Mouse (Mus musculus) lung, embryonic 16.5 days (tissue): ENCODE measurements around the gene Pbld2. TPM values are rescaled to one million over a fixed set of nuclear protein-coding genes. Genes with fewer than 3 reads are reported as not detected.

Experiments used
- ATAC-seq: fragments of 200-750 bp; cut with Nextera tagmentation; 2 replicates; pipeline ENCODE4 v1.8.0; 2017; ENCODE audit warnings: low read depth, mild to moderate bottlenecking, moderate library complexity
- H3K27ac ChIP-seq: fragments of 300-500 bp; sonication (generic); 2 replicates; pipeline ENCODE4 v1.5.1; 2014; ENCODE audit warnings: mild to moderate bottlenecking, control low read depth, low read length
- H3K27me3 ChIP-seq: fragments of 300-500 bp; sonication (generic); 2 replicates; pipeline ENCODE4 v1.6.1; 2014; ENCODE audit warnings: low read depth, low read length, mixed read lengths; ENCODE audit not compliant: control insufficient read depth, insufficient read depth
- H3K36me3 ChIP-seq: fragments of 300-500 bp; sonication (generic); 2 replicates; pipeline ENCODE4 v1.6.1; 2014; ENCODE audit warnings: low read length; ENCODE audit not compliant: control insufficient read depth, insufficient read depth
- H3K4me1 ChIP-seq: fragments of 300-500 bp; sonication (generic); replicated peaks from 2 replicates; pipeline ENCODE4 v1.6.1; 2014; ENCODE audit warnings: low read length, mixed read lengths; ENCODE audit not compliant: control insufficient read depth, insufficient read depth
- H3K4me2 ChIP-seq: fragments of 300-500 bp; sonication (generic); 2 replicates; pipeline ENCODE4 v1.6.1; 2014; ENCODE audit warnings: low read depth, low read length, control low read depth
- H3K4me3 ChIP-seq: fragments of 300-500 bp; sonication (generic); 2 replicates; pipeline ENCODE4 v1.5.1; 2014; ENCODE audit warnings: mild to moderate bottlenecking, low read length, control low read depth
- H3K9ac ChIP-seq: fragments of 300-500 bp; sonication (generic); 2 replicates; pipeline ENCODE4 v1.6.1; 2014; ENCODE audit warnings: low read length, control low read depth
- H3K9me3 ChIP-seq: fragments of 300-500 bp; sonication (generic); 2 replicates; pipeline ENCODE4 v1.6.1; 2016; ENCODE audit warnings: low read length; ENCODE audit not compliant: control insufficient read depth
- WGBS: fragments of 180-500 bp; shearing (Covaris S2); extraction: QIAGEN DNeasy Blood & Tissue Kit; methylation state at CpG from one replicate; pipeline ENCODE4 v1.1.7; 2014; 5-methylcytosine and 5-hydroxymethylcytosine counted together
- polyA plus RNA-seq: library from polyadenylated mRNA; unstranded; fragments of >200 nt; fragmentation: Nextera tagmentation; extraction: Ambion mirVana; gene quantifications from 2 replicates; pipeline ENCODE4 v1.2.1, GENCODE M21; 2015

Gene Pbld2
- polyA plus RNA-seq, 1 experiment from 2014 or later: 3.7 TPM

DNA sequence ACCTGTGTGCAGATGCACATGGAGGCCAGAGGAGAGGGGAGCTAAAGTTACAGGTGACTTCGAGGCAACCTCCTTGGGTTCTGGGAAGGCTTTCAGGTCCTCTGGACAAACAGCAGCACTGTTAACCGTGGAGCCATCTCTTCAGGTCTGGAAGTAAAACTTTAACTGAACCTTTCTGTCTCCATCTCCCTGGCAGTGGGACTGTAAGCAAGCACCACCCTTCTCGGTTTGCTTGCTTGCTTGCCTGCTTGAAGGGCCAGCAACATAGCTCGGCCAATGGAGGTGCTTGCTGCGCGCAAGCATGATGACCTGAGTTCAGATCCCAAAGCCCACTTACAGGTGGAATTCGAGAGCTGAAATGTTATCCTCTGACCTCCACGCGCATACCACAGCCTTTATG is 40.4 kb downstream of the Pbld2 start:
- 74% methylated on average over 9 of the region's 9 CpGs for WGBS
- H3K27me3 ChIP-seq: no peaks in the 10 kb centered on the region
- H3K4me2 ChIP-seq: no peak overlapping the region
- no peaks in the 10 kb centered on the region for H3K36me3 ChIP-seq
- no peaks in the 10 kb centered on the region for H3K4me1 ChIP-seq
- no peak for ATAC-seq
- H3K9me3 ChIP-seq: no peaks in the 10 kb centered on the region
- H3K4me3 ChIP-seq: no peak overlapping the region
- no peak overlapping the region for H3K27ac ChIP-seq
- H3K9ac ChIP-seq: no peak overlapping the region

DNA sequence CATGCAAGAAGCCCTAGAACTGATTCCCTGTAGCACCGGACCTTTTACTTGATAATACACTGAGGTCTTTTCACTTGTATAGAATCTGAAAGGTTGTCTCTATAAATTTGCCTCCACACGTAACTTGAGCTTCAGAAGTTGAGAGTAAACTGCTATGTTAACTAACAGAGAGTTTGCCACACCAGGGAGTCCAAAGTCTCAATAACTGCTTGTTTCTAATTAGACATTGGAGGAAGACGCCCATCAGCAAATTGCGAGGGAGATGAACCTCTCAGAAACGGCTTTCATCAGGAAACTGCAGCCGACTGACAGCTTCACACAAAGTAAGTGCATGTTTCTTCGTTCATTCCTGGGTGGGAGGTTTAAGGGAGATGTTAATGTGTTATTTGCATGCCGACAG is 41.4 kb downstream of the Pbld2 start:
- H3K9me3 ChIP-seq: no peaks in the 10 kb centered on the region
- no peak overlapping the region for H3K9ac ChIP-seq
- no peak overlapping the region for H3K4me2 ChIP-seq
- WGBS: 63% methylated on average over 8 of the region's 8 CpGs
- H3K4me3 ChIP-seq: no peak overlapping the region
- H3K27ac ChIP-seq: no peak overlapping the region
- no peaks in the 10 kb centered on the region for H3K4me1 ChIP-seq
- H3K27me3 ChIP-seq: no peaks in the 10 kb centered on the region
- no peak for ATAC-seq
- H3K36me3 ChIP-seq: no peaks in the 10 kb centered on the region

DNA sequence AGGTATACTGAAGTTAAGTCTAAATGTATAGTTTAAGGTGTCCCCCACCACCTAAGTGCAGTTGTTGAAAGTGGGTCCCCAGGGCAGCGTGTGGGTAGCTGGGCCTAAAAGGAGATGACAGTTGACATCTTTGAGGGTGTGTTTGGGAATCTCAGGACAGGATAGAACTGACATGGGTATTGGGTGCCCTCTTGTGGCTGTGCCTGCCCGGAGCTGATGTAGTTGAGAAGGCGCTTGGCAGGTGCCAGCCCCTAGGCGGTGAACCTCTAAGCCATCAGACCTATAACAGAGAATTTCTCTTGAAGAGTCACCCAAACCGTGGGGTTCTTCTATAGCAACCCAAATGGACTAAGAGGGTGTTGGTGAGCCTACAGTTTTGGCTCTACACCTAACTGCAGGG is 41.9 kb downstream of the Pbld2 start:
- no peak overlapping the region for H3K27ac ChIP-seq
- H3K4me1 ChIP-seq: no peaks in the 10 kb centered on the region
- H3K9me3 ChIP-seq: no peaks in the 10 kb centered on the region
- no peaks in the 10 kb centered on the region for H3K36me3 ChIP-seq
- 8% methylated on average over 5 of the region's 5 CpGs for WGBS
- H3K4me2 ChIP-seq: no peak overlapping the region
- H3K27me3 ChIP-seq: no peaks in the 10 kb centered on the region
- no peak overlapping the region for H3K4me3 ChIP-seq
- ATAC-seq: peak; percentile 86
- H3K9ac ChIP-seq: no peak overlapping the region

DNA sequence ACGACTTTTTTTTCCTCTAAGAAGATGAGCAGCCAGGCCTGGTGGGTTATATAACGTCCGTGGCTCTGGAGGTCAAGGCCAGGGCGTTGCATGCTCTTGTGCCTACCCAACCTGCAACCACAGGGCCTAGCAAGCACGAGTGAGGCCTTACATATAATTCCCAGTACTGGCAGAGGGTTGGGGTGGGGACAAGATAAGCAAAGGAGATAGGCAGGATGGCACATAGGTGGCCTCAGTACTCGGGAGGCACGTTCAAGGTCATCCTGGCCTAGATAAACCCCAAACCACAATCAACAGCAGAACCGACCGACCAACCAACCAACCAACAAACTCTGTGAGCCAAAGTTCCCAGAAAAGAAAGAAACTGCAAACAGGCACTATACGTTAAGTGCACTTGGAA is 62.2 kb downstream of the Pbld2 start:
- Histone ChIP-seq H3K4me3 (no peak overlapping the region), H3K4me1 (0 out of 2 replicates have a peak, but pooled peaks cover 4% of the 10 kb centered on the region), H3K27ac (no peak overlapping the region), H3K36me3 (no peaks in the 10 kb centered on the region), H3K9me3 (no peaks in the 10 kb centered on the region), H3K4me2 (no peak overlapping the region), H3K9ac (no peak overlapping the region), H3K27me3 (no peaks in the 10 kb centered on the region; the same call in 1 of the 2 replicates)
- WGBS: 66% methylated on average over 10 of the region's 10 CpGs
- ATAC-seq: no peak

DNA sequence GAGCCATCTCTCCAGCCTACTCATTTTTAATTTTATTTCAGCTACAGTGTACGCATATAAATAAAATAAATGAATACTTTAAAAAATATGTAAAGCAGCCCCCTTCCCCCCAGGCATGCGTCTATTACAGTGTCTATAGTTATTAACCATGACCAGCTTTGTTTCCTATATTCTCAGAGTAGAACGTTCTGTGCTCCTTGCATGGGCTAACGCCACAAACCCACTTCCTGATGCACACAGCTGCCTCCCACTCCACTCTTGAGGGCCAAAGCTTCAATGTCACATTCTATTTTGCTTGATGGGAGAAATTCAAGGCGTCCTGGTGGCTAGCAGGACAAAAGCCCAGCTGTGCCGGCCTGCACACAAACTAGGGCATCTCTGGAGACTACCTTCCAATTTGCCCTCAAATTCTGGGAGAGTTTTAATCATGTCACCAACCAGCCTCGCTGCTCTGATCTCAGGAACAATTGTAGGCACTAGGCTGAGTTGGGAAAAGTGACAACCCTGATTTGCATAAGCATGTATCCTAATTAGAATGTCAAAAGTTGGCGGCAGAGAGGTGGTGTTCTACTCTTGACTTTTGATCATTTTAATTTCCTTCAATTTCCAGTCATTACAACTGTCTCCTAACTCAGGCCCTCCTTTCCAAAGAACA is 65.1 kb downstream of the Pbld2 start:
- H3K4me3 ChIP-seq: peak overlapping the region; percentile 28
- no peaks in the 10 kb centered on the region; the same call in 1 of the 2 replicates for H3K27me3 ChIP-seq
- no peak for ATAC-seq
- 45% methylated on average over 8 of the region's 8 CpGs for WGBS
- H3K27ac ChIP-seq: no peak overlapping the region
- peak overlapping the region; percentile 56 for H3K4me2 ChIP-seq
- no peaks in the 10 kb centered on the region for H3K36me3 ChIP-seq
- H3K4me1 ChIP-seq: 0 out of 2 replicates have a peak, but pooled peaks cover 4% of the 10 kb centered on the region
- H3K9me3 ChIP-seq: no peaks in the 10 kb centered on the region
- peak overlapping the region; percentile 48; the same call in 1 of the 2 replicates for H3K9ac ChIP-seq

DNA sequence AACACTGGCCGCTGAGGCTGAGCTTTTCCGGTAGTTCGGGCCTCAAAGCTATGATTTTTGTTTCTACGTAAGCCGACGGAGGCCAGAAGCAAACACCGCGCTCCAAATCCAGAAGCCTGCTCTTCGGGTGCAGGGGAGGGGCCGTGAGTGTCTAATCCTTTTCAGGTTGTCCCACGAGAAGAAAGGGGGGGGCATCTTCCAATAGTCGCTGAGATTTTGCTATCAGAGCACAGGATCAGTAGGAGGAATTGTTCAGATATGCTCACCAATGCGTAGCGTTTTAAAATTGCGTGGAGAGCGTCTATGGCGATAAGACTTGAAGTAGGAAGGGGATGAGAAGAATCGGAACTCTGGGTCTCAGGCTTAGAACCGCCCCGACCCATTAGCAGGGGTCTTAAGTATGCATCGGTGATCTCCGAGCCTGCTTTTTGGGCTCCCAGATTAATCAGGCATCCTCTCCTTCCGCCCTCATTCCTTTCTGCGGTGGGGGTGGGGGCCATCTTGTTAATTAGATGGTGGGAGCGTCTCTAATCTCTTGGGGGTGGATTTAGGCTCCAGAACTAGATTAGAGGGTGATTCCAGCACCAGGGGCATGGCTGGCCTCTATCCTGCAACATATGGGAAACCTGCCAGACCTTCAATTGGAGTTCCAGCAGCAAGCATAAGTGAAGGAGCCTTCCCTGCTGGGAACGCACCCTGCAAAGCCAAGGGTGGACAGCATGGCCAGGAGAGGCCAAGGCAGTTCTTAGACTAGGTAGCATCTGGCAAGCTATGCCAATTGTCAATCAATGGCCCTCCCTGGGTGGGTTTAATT is 65.8 kb downstream of the Pbld2 start:
- no peak for ATAC-seq
- Histone ChIP-seq H3K27ac (no peak overlapping the region), H3K4me1 (0 out of 2 replicates have a peak, but pooled peaks cover 4% of the 10 kb centered on the region), H3K9me3 (no peaks in the 10 kb centered on the region), H3K36me3 (no peaks in the 10 kb centered on the region), H3K4me3 (peak overlapping the region; percentile 28), H3K27me3 (no peaks in the 10 kb centered on the region; the same call in 1 of the 2 replicates), H3K9ac (peak overlapping the region; percentile 48; the same call in 1 of the 2 replicates), H3K4me2 (peak overlapping the region; percentile 56)
- 8% methylated on average over 26 of the region's 26 CpGs for WGBS

DNA sequence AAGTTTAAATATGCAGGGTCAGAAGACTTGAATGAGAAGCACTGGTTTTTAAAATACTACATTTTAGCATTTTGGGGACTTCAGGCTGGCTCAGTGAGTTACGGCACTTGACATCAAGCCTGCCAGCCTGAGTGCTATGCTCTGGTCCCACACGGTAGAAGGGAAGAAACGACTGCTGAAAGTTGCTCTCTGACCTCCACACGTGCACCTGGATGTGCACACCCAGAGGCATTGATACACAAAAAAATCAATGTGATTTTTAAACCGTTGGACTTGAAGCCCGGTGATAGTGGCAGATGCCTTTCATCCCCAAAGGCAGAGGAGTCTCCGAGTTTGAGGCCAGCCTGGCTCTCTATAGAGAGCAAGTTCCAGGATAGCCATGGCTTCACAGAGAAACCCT is 67.8 kb downstream of the Pbld2 start:
- H3K4me3 ChIP-seq: no peak overlapping the region
- 66% methylated on average over 7 of the region's 7 CpGs for WGBS
- 0 out of 2 replicates have a peak, but pooled peaks cover 4% of the 10 kb centered on the region for H3K4me1 ChIP-seq
- no peaks in the 10 kb centered on the region for H3K9me3 ChIP-seq
- no peak overlapping the region for H3K9ac ChIP-seq
- ATAC-seq: no peak
- H3K4me2 ChIP-seq: no peak overlapping the region
- no peaks in the 10 kb centered on the region for H3K36me3 ChIP-seq
- H3K27me3 ChIP-seq: no peaks in the 10 kb centered on the region; the same call in 1 of the 2 replicates
- no peak overlapping the region for H3K27ac ChIP-seq

DNA sequence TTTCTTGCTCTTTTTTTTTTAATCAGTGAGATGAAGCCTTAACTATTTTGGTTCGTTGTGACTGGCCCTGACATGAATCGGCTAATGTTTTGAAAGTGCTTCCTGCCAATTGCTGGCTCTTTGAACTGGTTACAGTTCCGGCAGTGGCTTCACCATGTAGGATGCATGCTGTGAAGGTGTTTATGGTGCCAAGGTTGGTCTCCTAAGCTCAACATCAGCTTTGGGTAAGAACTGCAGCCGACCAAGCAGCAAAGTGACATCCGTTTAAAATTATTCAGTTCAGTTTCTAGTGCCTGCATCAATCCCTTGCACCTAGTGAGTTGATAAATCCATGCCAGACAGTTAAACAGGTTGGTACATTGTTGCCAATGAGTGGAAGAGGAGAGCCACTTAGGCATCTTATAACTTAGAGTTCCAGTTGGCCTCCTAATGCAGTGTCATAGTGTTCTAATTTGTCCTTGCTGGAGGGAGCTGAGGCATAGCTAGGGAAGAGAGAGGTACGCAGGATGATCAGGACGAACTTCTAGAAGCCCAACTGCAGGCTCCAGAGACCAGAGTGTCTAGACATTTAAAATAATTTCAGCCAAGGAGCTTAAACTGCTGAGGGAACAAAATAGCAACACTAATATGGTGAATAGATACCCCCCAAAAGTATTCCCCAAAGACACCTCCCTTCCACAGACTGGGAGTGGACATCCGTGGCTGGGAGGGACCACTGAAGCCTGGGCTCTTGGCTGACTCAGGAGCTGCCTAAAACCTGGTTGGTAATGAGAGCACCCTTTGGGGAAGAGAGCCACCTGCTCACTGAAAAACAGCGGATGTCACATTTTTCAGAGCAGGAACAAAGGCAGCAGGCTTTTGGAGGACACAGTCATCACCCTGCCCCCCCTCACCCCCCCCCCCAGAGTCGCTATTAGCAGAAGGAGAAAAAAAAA is 68.8 kb downstream of the Pbld2 start:
- 67% methylated on average over 10 of the region's 10 CpGs for WGBS
- Histone ChIP-seq H3K27me3 (peaks cover 2% of the 10 kb centered on the region), H3K4me1 (0 out of 2 replicates have a peak, but pooled peaks cover 4% of the 10 kb centered on the region), H3K4me3 (no peak overlapping the region), H3K36me3 (no peaks in the 10 kb centered on the region), H3K4me2 (no peak overlapping the region), H3K27ac (no peak overlapping the region), H3K9ac (no peak overlapping the region), H3K9me3 (no peaks in the 10 kb centered on the region)
- no peak for ATAC-seq
